Mouse (Mus musculus): ENCODE results near the gene Bsdc1. TPM values are rescaled to one million over a fixed set of nuclear protein-coding genes. Genes with fewer than 3 reads are reported as not detected.

The Bsdc1 gene
- polyA plus RNA-seq, 1 experiment, result 43.3 TPM

- Histone ChIP-seq H3K4me3 (replicated peaks) (peak overlapping the region; percentile 94), H3K27me3 (replicated peaks) (peaks cover 29% of the 10 kb centered on the region), H3K36me3 (replicated peaks; ENCODE audit: low read length) (no peaks in the 10 kb centered on the region), H3K9me3 (no peaks in the 10 kb centered on the region), H3K4me1 (peaks cover 86% of the 10 kb centered on the region)
- no peak for TF ChIP-seq FLI1 (IDR thresholded peaks at IDR 0.05; ENCODE audit: low read length)
- TF ChIP-seq GATA1 (IDR thresholded peaks at IDR 0.05; ENCODE audit: borderline replicate concordance, low read length), result no peak
These were observed 39.5 kb downstream of the Bsdc1 start for GRCm38 (mm10) chr4:129500607-129501566.

GRCm38 (mm10) chr4:129502327-129502888 is 41.0 kb downstream of the Bsdc1 start:
- Histone ChIP-seq H3K4me1 (peaks cover 71% of the 10 kb centered on the region), H3K27me3 (replicated peaks) (peaks cover 35% of the 10 kb centered on the region), H3K9me3 (no peaks in the 10 kb centered on the region), H3K4me3 (replicated peaks) (peak overlapping the region; percentile 51), H3K36me3 (replicated peaks; ENCODE audit: low read length) (no peaks in the 10 kb centered on the region)
- no peak for TF ChIP-seq GATA1 (IDR thresholded peaks at IDR 0.05; ENCODE audit: borderline replicate concordance, low read length)
- no peak for TF ChIP-seq FLI1 (IDR thresholded peaks at IDR 0.05; ENCODE audit: low read length)

GRCm38 (mm10) chr4:129502901-129503444 is 41.6 kb downstream of the Bsdc1 start:
- H3K9me3 ChIP-seq, result no peaks in the 10 kb centered on the region
- peaks cover 35% of the 10 kb centered on the region for H3K27me3 ChIP-seq (replicated peaks)
- H3K4me1 ChIP-seq, result peaks cover 69% of the 10 kb centered on the region
- peak overlapping the region; percentile 51 for H3K4me3 ChIP-seq (replicated peaks)
- TF ChIP-seq FLI1 (IDR thresholded peaks at IDR 0.05; ENCODE audit: low read length), result no peak
- TF ChIP-seq GATA1 (IDR thresholded peaks at IDR 0.05; ENCODE audit: borderline replicate concordance, low read length), result no peak
- no peaks in the 10 kb centered on the region for H3K36me3 ChIP-seq (replicated peaks; ENCODE audit: low read length)

GRCm38 (mm10) chr4:129505511-129505910 is 44.1 kb downstream of the Bsdc1 start:
- Histone ChIP-seq H3K9me3 (no peaks in the 10 kb centered on the region), H3K4me1 (peaks cover 55% of the 10 kb centered on the region), H3K36me3 (replicated peaks; ENCODE audit: low read length) (no peaks in the 10 kb centered on the region), H3K4me3 (replicated peaks) (no peak overlapping the region), H3K27me3 (replicated peaks) (peaks cover 40% of the 10 kb centered on the region)
- TF ChIP-seq GATA1 (IDR thresholded peaks at IDR 0.05; ENCODE audit: borderline replicate concordance, low read length) (no peak), FLI1 (IDR thresholded peaks at IDR 0.05; ENCODE audit: low read length) (no peak)

GRCm38 (mm10) chr4:129507434-129508236 is 46.3 kb downstream of the Bsdc1 start:
- H3K4me3 ChIP-seq (replicated peaks), result peak overlapping the region; percentile 74
- H3K27me3 ChIP-seq (replicated peaks), result peaks cover 58% of the 10 kb centered on the region
- H3K36me3 ChIP-seq (replicated peaks; ENCODE audit: low read length), result no peaks in the 10 kb centered on the region
- H3K4me1 ChIP-seq, result peaks cover 35% of the 10 kb centered on the region
- H3K9me3 ChIP-seq, result no peaks in the 10 kb centered on the region
- TF ChIP-seq GATA1 (IDR thresholded peaks at IDR 0.05; ENCODE audit: borderline replicate concordance, low read length) (no peak), FLI1 (IDR thresholded peaks at IDR 0.05; ENCODE audit: low read length) (no peak)

- H3K9me3 ChIP-seq, result no peaks in the 10 kb centered on the region
- H3K36me3 ChIP-seq (replicated peaks; ENCODE audit: low read length), result no peaks in the 10 kb centered on the region
- peaks cover 62% of the 10 kb centered on the region for H3K27me3 ChIP-seq (replicated peaks)
- H3K4me1 ChIP-seq, result peaks cover 32% of the 10 kb centered on the region
- no peak for TF ChIP-seq FLI1 (IDR thresholded peaks at IDR 0.05; ENCODE audit: low read length)
- TF ChIP-seq GATA1 (IDR thresholded peaks at IDR 0.05; ENCODE audit: borderline replicate concordance, low read length), result no peak
- H3K4me3 ChIP-seq (replicated peaks), result no peak overlapping the region
These were observed 46.8 kb downstream of the Bsdc1 start for GRCm38 (mm10) chr4:129508237-129508515.

GRCm38 (mm10) chr4:129508834-129509600 is 47.6 kb downstream of the Bsdc1 start:
- Histone ChIP-seq H3K27me3 (replicated peaks) (peaks cover 70% of the 10 kb centered on the region), H3K4me3 (replicated peaks) (no peak overlapping the region), H3K36me3 (replicated peaks; ENCODE audit: low read length) (no peaks in the 10 kb centered on the region), H3K4me1 (peaks cover 32% of the 10 kb centered on the region), H3K9me3 (no peaks in the 10 kb centered on the region)
- TF ChIP-seq GATA1 (IDR thresholded peaks at IDR 0.05; ENCODE audit: borderline replicate concordance, low read length) (no peak), FLI1 (IDR thresholded peaks at IDR 0.05; ENCODE audit: low read length) (no peak)

- Histone ChIP-seq H3K27me3 (replicated peaks) (peaks cover 76% of the 10 kb centered on the region), H3K36me3 (replicated peaks; ENCODE audit: low read length) (no peaks in the 10 kb centered on the region), H3K4me3 (replicated peaks) (no peak overlapping the region), H3K9me3 (no peaks in the 10 kb centered on the region), H3K4me1 (peaks cover 32% of the 10 kb centered on the region)
- TF ChIP-seq FLI1 (IDR thresholded peaks at IDR 0.05; ENCODE audit: low read length), result no peak
- no peak for TF ChIP-seq GATA1 (IDR thresholded peaks at IDR 0.05; ENCODE audit: borderline replicate concordance, low read length)
These were observed 48.3 kb downstream of the Bsdc1 start for GRCm38 (mm10) chr4:129509650-129510049.
